Mouse (Mus musculus) cortical plate, adult 2 months (tissue): Measurements from ENCODE around the gene Sult2b1. TPM values are rescaled to one million over a fixed set of nuclear protein-coding genes. Genes with fewer than 3 reads are reported as not detected.

Source experiments
- H3K27ac ChIP-seq: fragments of 200-500 bp; 2 replicates; pipeline ENCODE4 v1.5.1; 2012; ENCODE audit warnings: low read length, control low read depth, inconsistent platforms; ENCODE audit not compliant: insufficient read depth
- H3K4me1 ChIP-seq: fragments of 200-500 bp; 2 replicates; pipeline ENCODE4 v1.6.1; 2011; ENCODE audit warnings: low read length; ENCODE audit not compliant: control insufficient read depth, insufficient read depth
- H3K4me3 ChIP-seq: fragments of 200-500 bp; 2 replicates; pipeline ENCODE4 v1.5.1; 2011; ENCODE audit warnings: mild to moderate bottlenecking, low read length, control low read depth; ENCODE audit not compliant: insufficient read depth
- CTCF ChIP-seq: fragments of 200-500 bp; IDR thresholded peaks from 2 replicates; pipeline ENCODE4 v1.5.1; 2011; ENCODE audit warnings: mild to moderate bottlenecking, control low read depth, low read length; ENCODE audit not compliant: insufficient read depth; ENCODE audit errors: extremely low read depth
- POLR2A ChIP-seq: fragments of 200-500 bp; IDR thresholded peaks from 2 replicates; pipeline ENCODE4 v1.6.1; 2011; ENCODE audit warnings: mild to moderate bottlenecking, low read length, control low read depth; ENCODE audit not compliant: insufficient read depth; ENCODE audit errors: extremely low read depth
- polyA plus RNA-seq: library from polyadenylated mRNA; depleted of rRNA; stranded (reverse); fragments of >200 nt; gene quantifications from 2 replicates; pipeline ENCODE4 v1.2.3, GENCODE M21; 2012

Gene Sult2b1
- polyA plus RNA-seq, 1 experiment, result 26.6 TPM

- H3K4me3 ChIP-seq, result no peak overlapping the region
- peaks cover 11% of the 10 kb centered on the region for H3K4me1 ChIP-seq
Measured at GRCm38 (mm10) chr7:45709677-45710355, 74.7 kb downstream of the Sult2b1 start.

GRCm38 (mm10) chr7:45709036-45709435, 75.4 kb downstream of the Sult2b1 start:
- H3K4me1 ChIP-seq, result peaks cover 11% of the 10 kb centered on the region
- no peak overlapping the region for H3K4me3 ChIP-seq
- TF ChIP-seq CTCF (no peak), POLR2A (0 out of 2 replicates have a peak, but pooled peaks have one; percentile 8)
- peak overlapping the region; percentile 82; the same call in 1 of the 2 replicates for H3K27ac ChIP-seq

More at GRCm38 (mm10) chr7:45709677-45710355, 74.7 kb downstream of the Sult2b1 start:
- TF ChIP-seq CTCF (no peak), POLR2A (peak; percentile 59)
- H3K27ac ChIP-seq, result no peak overlapping the region

GRCm38 (mm10) chr7:45708221-45708761, 76.2 kb downstream of the Sult2b1 start:
- H3K4me1 ChIP-seq, result peaks cover 11% of the 10 kb centered on the region
- TF ChIP-seq CTCF (no peak), POLR2A (peak; percentile 26; the same call in 1 of the 2 replicates)
- peak overlapping the region; percentile 82 for H3K27ac ChIP-seq
- peak overlapping the region; percentile 97; the same call in 1 of the 2 replicates for H3K4me3 ChIP-seq

GRCm38 (mm10) chr7:45707375-45707967, 77.0 kb downstream of the Sult2b1 start:
- TF ChIP-seq POLR2A (peak; percentile 69), CTCF (no peak)
- Histone ChIP-seq H3K4me3 (peak overlapping the region; percentile 97), H3K4me1 (peaks cover 11% of the 10 kb centered on the region), H3K27ac (peak overlapping the region; percentile 95)

GRCm38 (mm10) chr7:45706721-45707241, 77.7 kb downstream of the Sult2b1 start:
- Histone ChIP-seq H3K27ac (peak overlapping the region; percentile 100), H3K4me3 (peak overlapping the region; percentile 97), H3K4me1 (peaks cover 11% of the 10 kb centered on the region)
- TF ChIP-seq CTCF (no peak), POLR2A (peak; percentile 46; the same call in 1 of the 2 replicates)

GRCm38 (mm10) chr7:45705873-45706281, 78.6 kb downstream of the Sult2b1 start:
- Histone ChIP-seq H3K4me1 (peaks cover 11% of the 10 kb centered on the region), H3K4me3 (peak overlapping the region; percentile 97), H3K27ac (peak overlapping the region; percentile 100)
- TF ChIP-seq POLR2A (peak; percentile 59; the same call in 1 of the 2 replicates), CTCF (no peak)

GRCm38 (mm10) chr7:45705443-45705864, 79.0 kb downstream of the Sult2b1 start:
- Histone ChIP-seq H3K4me3 (peak overlapping the region; percentile 97), H3K27ac (peak overlapping the region; percentile 100), H3K4me1 (peaks cover 11% of the 10 kb centered on the region)
- TF ChIP-seq POLR2A (no peak), CTCF (no peak)

- H3K27ac ChIP-seq, result peak within 1 kb of the TSS; percentile 100
- peak; percentile 66 for TF ChIP-seq POLR2A
- TF ChIP-seq CTCF, result no peak
- peak within 1 kb of the TSS; percentile 97 for H3K4me3 ChIP-seq
- peaks cover 11% of the 10 kb centered on the region for H3K4me1 ChIP-seq
Measured at GRCm38 (mm10) chr7:45704730-45705442, 79.6 kb downstream of the Sult2b1 start, which contains the start of gene Dbp. Gene Dbp, plus strand, starts transcription at chr7:45705088.
